ENCODE assay signal across 28 mouse cellular contexts in the genomic region with DNA sequence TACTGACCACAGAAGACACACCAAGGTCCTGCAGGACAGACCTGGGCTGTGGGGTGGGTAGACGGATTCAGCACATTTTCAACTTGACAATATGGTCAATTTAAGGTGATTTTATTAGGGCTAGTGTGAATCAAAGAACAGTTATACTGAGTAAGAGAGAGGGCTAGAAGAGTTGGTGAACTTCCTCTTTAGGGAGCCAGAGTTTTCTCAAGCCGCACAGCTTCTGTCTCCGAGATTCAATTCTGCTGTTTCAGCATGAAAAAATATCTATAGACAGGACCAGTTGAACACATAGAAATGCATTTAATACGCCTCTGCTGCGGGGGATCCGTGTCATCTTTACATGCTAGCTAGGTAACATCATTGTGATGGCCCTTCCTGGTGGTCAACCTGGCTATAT.
"Had no signal": no experiment of that assay in that cellular context is flagged by ENCODE, and none has a peak within 500 bp of the region (broad histone marks: within the 10 kb centered on the region; RNA-seq: fewer than 3 reads in every experiment).

No protein-coding gene starts in this region.

- H3K27ac ChIP-seq: embryonic facial prominence, embryonic 10.5 days; embryonic facial prominence, embryonic 12.5 days; embryonic facial prominence, embryonic 13.5 days; embryonic facial prominence, embryonic 15.5 days; forebrain, embryonic 10.5 days; forebrain, embryonic 12.5 days; forebrain, embryonic 13.5 days; forebrain, embryonic 15.5 days; gastrocnemius, adult 2 months; heart, adult 2 months had no signal

- H3K27me3 ChIP-seq: embryonic facial prominence, embryonic 12.5 days; embryonic facial prominence, embryonic 13.5 days; embryonic facial prominence, embryonic 15.5 days; forebrain, embryonic 12.5 days; forebrain, embryonic 13.5 days; forebrain, embryonic 15.5 days had no signal

- H3K4me1 ChIP-seq: forebrain, embryonic 12.5 days; forebrain, embryonic 15.5 days had no signal

- H3K9ac ChIP-seq: embryonic facial prominence, embryonic 12.5 days; embryonic facial prominence, embryonic 13.5 days; embryonic facial prominence, embryonic 15.5 days; forebrain, embryonic 12.5 days; forebrain, embryonic 13.5 days; forebrain, embryonic 15.5 days; forebrain, postnatal 0 days had no signal

- DNase-seq: cerebellum, adult 8-10 months; cerebellum, adult 9-10 months; cerebellum, adult 9-11 months; cerebellum, postnatal 10 days; cerebellum, postnatal 14 days; cerebellum, postnatal 25 days; cerebellum, postnatal 36 days; embryo, embryonic 11 days; forebrain, postnatal 0 days; gastrocnemius, adult 2 months; gastrocnemius, postnatal 10 days; gastrocnemius, postnatal 14 days; gastrocnemius, postnatal 25 days; gastrocnemius, postnatal 36 days; heart, adult 11 months; heart, adult 18-20 months; heart, adult 2 months had no signal

- H3K4me3 ChIP-seq: embryonic facial prominence, embryonic 10.5 days; embryonic facial prominence, embryonic 12.5 days; embryonic facial prominence, embryonic 13.5 days; embryonic facial prominence, embryonic 15.5 days; erythroblast, embryonic 14.5 days; forebrain, embryonic 10.5 days; forebrain, embryonic 12.5 days; forebrain, embryonic 13.5 days; forebrain, embryonic 15.5 days; gastrocnemius, adult 2 months; heart, adult 2 months had no signal

- H3K36me3 ChIP-seq: embryonic facial prominence, embryonic 10.5 days; embryonic facial prominence, embryonic 12.5 days; embryonic facial prominence, embryonic 13.5 days; embryonic facial prominence, embryonic 15.5 days; forebrain, embryonic 10.5 days; forebrain, embryonic 12.5 days; forebrain, embryonic 15.5 days had no signal

- H3K9me3 ChIP-seq: embryonic facial prominence, embryonic 10.5 days; embryonic facial prominence, embryonic 12.5 days; embryonic facial prominence, embryonic 13.5 days; embryonic facial prominence, embryonic 15.5 days; forebrain, embryonic 10.5 days; forebrain, embryonic 12.5 days; forebrain, embryonic 13.5 days; forebrain, embryonic 15.5 days had no signal

- ATAC-seq: forebrain, embryonic 13.5 days; forebrain, embryonic 14.5 days; forebrain, embryonic 15.5 days; forebrain, embryonic 16.5 days; forebrain, postnatal 0 days had no signal
